ENCODE assay signal across 21 mouse cellular contexts in genomic region chr9:96627557-96628085, GRCm38 (mm10). TPM values are rescaled to one million over a fixed set of nuclear protein-coding genes. Genes with fewer than 3 reads are reported as not detected.
DNase-seq lines count a peak whose midpoint lies in the region; ATAC-seq and TF ChIP-seq lines count a peak whose summit lies in the region.
"Had no signal": no experiment of that assay in that cellular context is flagged by ENCODE, and none has a peak within 500 bp of the region (broad histone marks: within the 10 kb centered on the region; RNA-seq: fewer than 3 reads in every experiment).

No protein-coding gene starts in this region.

- peak; percentile 78 for ATAC-seq in G1E (ENCODE audit: extremely low read depth, insufficient number of reproducible peaks, low FRiP score, poor library complexity, severe bottlenecking)
- peak; percentile 25 for ATAC-seq in granulocyte monocyte progenitor cell, adult 5-6 weeks (replicated peaks; ENCODE audit: poor library complexity, severe bottlenecking)
- no peak for ATAC-seq in cerebellum, adult (ENCODE audit: insufficient number of reproducible peaks, low FRiP score, low TSS enrichment)
- no peak for ATAC-seq in forebrain, embryonic 13.5 days
- ATAC-seq: inflammation-experienced regulatory T-cells, adult 6 months; lung, postnatal 0 days had no signal

- TF ChIP-seq CTCF in gastrocnemius, adult 2 months (IDR thresholded peaks at IDR 0.05) = no peak
- TF ChIP-seq CTCF in G1E (IDR thresholded peaks at IDR 0.05; ENCODE audit: low read depth, low read length) = no peak

- no peak overlapping the region for H3K4me3 ChIP-seq in gastrocnemius, adult 2 months
- H3K4me3 ChIP-seq in G1E (ENCODE audit: low read depth, low read length) = no peak overlapping the region; the same call in 1 of the 2 replicates
- no peak overlapping the region for H3K4me3 ChIP-seq in forebrain, embryonic 13.5 days
- H3K4me3 ChIP-seq: embryonic facial prominence, embryonic 15.5 days; hindbrain, embryonic 12.5 days had no signal

- H3K27ac ChIP-seq in gastrocnemius, adult 2 months = 0 out of 2 replicates have a peak overlapping the region, but pooled peaks have one; percentile 12
- H3K27ac ChIP-seq in forebrain, embryonic 13.5 days = no peak overlapping the region
- H3K27ac ChIP-seq: embryonic facial prominence, embryonic 15.5 days; hindbrain, embryonic 12.5 days; liver, embryonic 14.5 days had no signal

- 41% methylated on average over 5 of the region's 5 CpGs for WGBS in forebrain, embryonic 13.5 days

- no peak overlapping the region for H3K9ac ChIP-seq in forebrain, embryonic 13.5 days
- H3K9ac ChIP-seq: embryonic facial prominence, embryonic 15.5 days; hindbrain, embryonic 12.5 days; liver, embryonic 14.5 days had no signal

- no peak for DNase-seq in gastrocnemius, adult 2 months
- DNase-seq in gastrocnemius, postnatal 10 days = no peak
- no peak for DNase-seq in G1E (ENCODE audit: low spot score)
- peak; percentile 42 for DNase-seq in retina, postnatal 7 days (ENCODE audit: low read depth, low spot score)
- DNase-seq: adrenal gland, postnatal 25 days; B cell, adult 2 months; cerebellum, adult 18-20 months; gastrocnemius, postnatal 14 days; heart, postnatal 10 days; kidney, adult 2 months; kidney, postnatal 10 days; midbrain, embryonic 14.5 days; thymus, postnatal 14 days had no signal

- intact Hi-C loops in gastrocnemius, adult 2 months (cut with DNase I) = no loop called here

- no peak overlapping the region for H3K4me2 ChIP-seq in forebrain, embryonic 13.5 days
- H3K4me2 ChIP-seq: embryonic facial prominence, embryonic 15.5 days; hindbrain, embryonic 12.5 days had no signal

- peaks cover 56% of the 10 kb centered on the region for H3K4me1 ChIP-seq in G1E (ENCODE audit: insufficient read depth, low read depth, low read length)
- H3K4me1 ChIP-seq in forebrain, embryonic 13.5 days = peaks cover 13% of the 10 kb centered on the region; the same call in 1 of the 2 replicates

- H3K9me3 ChIP-seq in G1E (replicated peaks) = no peaks in the 10 kb centered on the region
- H3K9me3 ChIP-seq in forebrain, embryonic 13.5 days (replicated peaks) = no peaks in the 10 kb centered on the region
- H3K9me3 ChIP-seq: embryonic facial prominence, embryonic 15.5 days; hindbrain, embryonic 12.5 days had no signal

- peaks cover 19% of the 10 kb centered on the region for H3K36me3 ChIP-seq in G1E (replicated peaks)
- no peaks in the 10 kb centered on the region for H3K36me3 ChIP-seq in forebrain, embryonic 13.5 days (ENCODE audit: poor library complexity, severe bottlenecking)
- H3K36me3 ChIP-seq: embryonic facial prominence, embryonic 15.5 days; hindbrain, embryonic 12.5 days had no signal

- no peaks in the 10 kb centered on the region for H3K27me3 ChIP-seq in G1E (ENCODE audit: insufficient read depth, low read length)
- H3K27me3 ChIP-seq in forebrain, embryonic 13.5 days = peaks cover 6% of the 10 kb centered on the region
- H3K27me3 ChIP-seq: embryonic facial prominence, embryonic 15.5 days had no signal

RNA-seq across cellular contexts. Expression of gene Rasa2, which starts 3.8 kb away (rescaled TPM):
- 1 to 10 TPM; 3.2 to 3.6 TPM for total RNA-seq in gastrocnemius, adult 2 months (2021)
- total RNA-seq in gastrocnemius, postnatal 10 days (2021) = 1 to 10 TPM; 4.3 to 9.6 TPM
- total RNA-seq in G1E (2014; fragmentation: Nextera tagmentation) (72.8 and 74.8 TPM in 2 replicates), G1E (2017) (41.6 and 54.9 TPM in 2 replicates)
- 2.7 and 3.2 TPM in 2 replicates for polyA plus RNA-seq in G1E (2012)
- total RNA-seq in granulocyte monocyte progenitor cell, adult 5-6 weeks (2014; fragmentation: Nextera tagmentation) = 16.3 and 18.3 TPM in 2 replicates
- total RNA-seq in granulocyte monocyte progenitor cell, adult 5-6 weeks (2017) = 21.9 and 25.5 TPM in 2 replicates
- 16.0 TPM in 2 replicates for polyA plus RNA-seq in forebrain, embryonic 13.5 days (2015; fragmentation: Nextera tagmentation; extraction: Ambion mirVana)

Comparison
In these comparisons a context has a peak if more than half of its experiments do, and no peak if none do; other contexts are left out.
1. ATAC-seq: peak in G1E (single experiment) and granulocyte monocyte progenitor cell, adult 5-6 weeks (single experiment); none in cerebellum, adult (single experiment) and forebrain, embryonic 13.5 days (single experiment).